Mouse (Mus musculus) cerebellum, adult 2 months (tissue): ENCODE measurements around the gene Nfic. TPM values are rescaled to one million over a fixed set of nuclear protein-coding genes. Genes with fewer than 3 reads are reported as not detected.
"Not testable (repeated sequence)": the region's sequence is repeated elsewhere in the genome, so short reads cannot be mapped to it uniquely, and the experiment has no call there.

Experiments
- DNase-seq, 2 experiments: peaks; one replicate each; pipeline ENCODE4 v3.0.0; 2021
- H3K27ac ChIP-seq: fragments of 200-500 bp; 2 replicates; pipeline ENCODE4 v1.5.1; 2012; ENCODE audit warnings: low read length, control low read depth, inconsistent platforms; ENCODE audit not compliant: insufficient read depth
- H3K27me3 ChIP-seq: fragments of 200-500 bp; 2 replicates; pipeline ENCODE4 v1.6.1; 2012; ENCODE audit warnings: inconsistent platforms, mild to moderate bottlenecking, low read length, moderate library complexity; ENCODE audit not compliant: control insufficient read depth, insufficient read depth
- H3K4me1 ChIP-seq: fragments of 200-500 bp; 2 replicates; pipeline ENCODE4 v1.6.1; 2011; ENCODE audit warnings: low read length; ENCODE audit not compliant: control insufficient read depth, insufficient read depth
- H3K4me3 ChIP-seq: fragments of 200-500 bp; replicated peaks from 2 replicates; pipeline ENCODE3; 2011; ENCODE audit warnings: mild to moderate bottlenecking, low read depth, low read length, control low read depth; ENCODE audit not compliant: insufficient read depth
- CTCF ChIP-seq: fragments of 200-500 bp; IDR thresholded peaks from 2 replicates; pipeline ENCODE4 v1.5.1; 2011; ENCODE audit warnings: low read depth, mild to moderate bottlenecking, control low read depth, low read length, moderate library complexity, borderline replicate concordance; ENCODE audit not compliant: insufficient read depth
- POLR2A ChIP-seq: fragments of 200-500 bp; IDR thresholded peaks from 2 replicates; pipeline ENCODE4 v1.6.1; 2011; ENCODE audit warnings: low read length, control low read depth, borderline replicate concordance; ENCODE audit not compliant: insufficient read depth
- WGBS: fragments of 180-500 bp; shearing (Covaris S2); methylation state at CpG from one replicate; pipeline ENCODE4 v1.1.7; 2018; 5-methylcytosine and 5-hydroxymethylcytosine counted together
- polyA plus RNA-seq: library from polyadenylated mRNA; depleted of rRNA; stranded (reverse); fragments of >200 nt; gene quantifications from 2 replicates; pipeline ENCODE4 v1.2.3, GENCODE M21; 2012

Gene Nfic
- polyA plus RNA-seq, 1 experiment = 103 TPM

DNA sequence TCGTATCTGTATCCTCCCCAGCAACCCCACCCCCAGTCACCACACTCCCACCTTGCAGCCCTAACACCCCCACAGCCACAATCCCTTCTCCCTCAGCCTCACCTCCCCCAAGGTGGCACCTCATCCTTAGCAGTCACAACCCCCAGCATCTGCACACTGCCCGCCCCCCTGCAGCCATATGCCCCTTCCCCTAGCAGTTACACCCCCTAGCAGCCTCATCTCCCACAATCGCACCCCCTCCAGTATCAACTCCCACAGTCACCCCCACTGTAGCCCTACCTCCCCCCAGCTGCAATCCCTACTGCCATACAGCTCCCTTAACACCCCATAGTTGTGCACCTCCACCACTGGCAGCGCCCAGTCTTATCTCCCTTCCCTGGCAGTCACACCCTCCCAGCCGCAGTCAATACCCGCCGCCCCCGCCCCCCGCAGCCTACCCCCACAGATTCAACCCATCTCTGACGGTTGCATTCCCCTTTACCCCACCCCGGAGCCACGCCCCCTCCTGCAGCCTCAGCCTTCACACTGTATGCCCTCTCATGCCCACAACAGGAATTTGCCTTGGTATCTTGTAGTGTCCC lies 1.6 kb upstream of the Nfic start:
- no peak for TF ChIP-seq CTCF
- no peak for TF ChIP-seq POLR2A
- 47% methylated on average over 12 of the region's 12 CpGs for WGBS
- Histone ChIP-seq H3K4me3 (no peak overlapping the region), H3K27me3 (no peaks in the 10 kb centered on the region; the same call in 1 of the 2 replicates), H3K4me1 (peaks cover 4% of the 10 kb centered on the region), H3K27ac (no peak overlapping the region)
- no peak for DNase-seq

DNA sequence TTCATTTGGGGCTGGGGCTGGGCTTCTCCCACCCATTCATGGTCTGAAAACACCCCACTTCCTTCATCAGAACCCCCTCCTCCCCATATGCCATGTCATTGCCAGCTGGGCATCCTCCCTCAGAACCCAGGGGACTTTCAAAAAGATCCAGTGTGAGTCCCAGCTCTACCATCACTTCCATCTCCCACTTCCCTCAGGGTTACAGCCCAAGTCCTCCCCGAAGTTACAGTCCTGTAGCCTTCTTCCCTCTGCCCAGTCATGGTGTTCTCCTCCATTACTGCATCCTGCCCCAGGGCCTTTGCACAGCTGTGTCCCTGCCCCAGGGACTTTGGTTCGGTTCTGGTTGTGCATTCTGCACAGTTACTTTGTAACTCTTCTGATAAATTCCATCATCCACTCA lies 1.3 kb downstream of the Nfic start:
- no peak for DNase-seq
- TF ChIP-seq POLR2A (no peak), CTCF (no peak)
- Histone ChIP-seq H3K4me1 (peaks cover 4% of the 10 kb centered on the region), H3K27me3 (no peaks in the 10 kb centered on the region; the same call in 1 of the 2 replicates), H3K4me3 (no peak overlapping the region), H3K27ac (no peak overlapping the region)
- WGBS = 78% methylated on average over 2 of the region's 2 CpGs

DNA sequence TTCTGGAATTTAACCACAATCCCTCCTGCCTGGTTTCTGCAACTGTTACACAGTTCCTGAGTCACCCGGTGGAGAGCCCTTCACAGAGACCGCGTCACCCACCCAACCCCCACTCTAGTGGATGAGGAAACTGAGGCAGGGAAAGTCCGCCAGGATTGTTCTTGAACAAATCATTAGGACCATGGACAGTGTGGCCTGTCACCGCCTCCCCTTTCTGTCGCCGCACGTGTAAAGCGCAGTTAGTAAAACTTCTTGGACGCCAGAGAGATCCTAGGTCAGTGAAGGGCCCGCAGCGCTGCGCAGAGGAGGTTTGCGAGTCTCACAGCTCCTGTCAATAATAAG lies 2.5 kb downstream of the Nfic start:
- no peak overlapping the region for H3K27ac ChIP-seq
- DNase-seq = no peak
- no peak for TF ChIP-seq CTCF
- no peak for TF ChIP-seq POLR2A
- H3K27me3 ChIP-seq = no peaks in the 10 kb centered on the region; the same call in 1 of the 2 replicates
- WGBS = 14% methylated on average over 14 of the region's 14 CpGs
- H3K4me3 ChIP-seq = no peak overlapping the region
- H3K4me1 ChIP-seq = no peaks in the 10 kb centered on the region

DNA sequence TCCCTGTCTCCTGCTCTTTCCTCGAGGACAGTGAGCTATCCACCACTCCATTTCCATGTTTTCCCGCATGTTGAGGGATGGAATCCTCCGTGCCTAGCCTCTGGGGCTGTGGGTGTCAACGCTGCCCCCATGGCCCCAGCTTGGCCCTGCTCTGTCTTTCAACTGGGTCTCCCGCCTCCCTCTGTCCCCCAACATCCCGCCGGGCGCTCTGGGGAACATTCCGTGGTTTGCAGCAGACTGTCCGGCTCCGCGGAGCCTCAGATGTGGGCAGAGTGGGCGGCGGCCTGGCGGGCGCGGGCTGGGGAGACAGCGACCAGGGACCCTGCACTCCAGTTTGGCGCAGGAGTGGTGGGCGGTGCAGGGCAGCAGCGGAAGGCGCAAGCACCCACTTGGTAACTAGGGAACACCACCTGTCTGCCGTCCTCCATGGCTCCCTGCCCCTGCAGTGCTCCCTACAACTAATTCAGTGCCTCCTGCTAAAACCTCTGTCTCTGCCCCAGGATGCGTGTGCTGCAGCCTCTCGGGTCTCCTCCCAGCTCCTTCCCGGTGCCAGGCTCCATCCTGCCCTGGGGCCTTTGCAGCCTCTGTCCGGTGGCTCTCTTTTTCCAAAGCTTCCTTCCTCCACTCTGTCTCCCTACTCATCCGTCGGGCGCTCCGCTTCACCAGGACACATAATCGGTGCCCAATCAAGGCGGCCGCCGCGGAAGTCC lies 3.0 kb downstream of the Nfic start:
- no peaks in the 10 kb centered on the region for H3K4me1 ChIP-seq
- 7% methylated on average over 36 of the region's 36 CpGs for WGBS
- DNase-seq = no peak
- no peaks in the 10 kb centered on the region; the same call in 1 of the 2 replicates for H3K27me3 ChIP-seq
- no peak for TF ChIP-seq CTCF
- no peak for TF ChIP-seq POLR2A
- H3K27ac ChIP-seq = no peak overlapping the region
- H3K4me3 ChIP-seq = no peak overlapping the region

DNA sequence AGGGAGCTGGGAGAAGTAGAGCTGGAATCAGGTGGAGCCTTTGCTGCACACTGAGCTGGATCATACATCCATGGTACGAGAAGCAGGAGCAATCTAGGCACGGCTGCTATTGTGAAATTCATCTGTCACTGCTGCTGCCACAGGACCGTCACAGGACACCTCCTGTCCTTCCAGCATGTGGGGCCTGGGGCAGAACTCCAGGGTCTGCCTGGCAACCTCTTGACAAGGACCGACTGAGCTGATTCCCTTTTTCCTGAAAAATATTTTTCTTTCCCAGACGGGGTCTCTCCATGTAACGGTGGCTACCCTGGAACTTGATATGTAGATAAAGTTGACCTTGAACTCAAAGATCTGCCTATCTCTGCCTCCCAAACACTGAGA lies 4.1 kb downstream of the Nfic start:
- WGBS = 62% methylated on average over 6 of the region's 6 CpGs
- H3K27me3 ChIP-seq = no peaks in the 10 kb centered on the region; the same call in 1 of the 2 replicates
- no peaks in the 10 kb centered on the region for H3K4me1 ChIP-seq
- no peak for DNase-seq
- TF ChIP-seq POLR2A (no peak), CTCF (no peak)
- H3K4me3 ChIP-seq = no peak overlapping the region
- H3K27ac ChIP-seq = no peak overlapping the region

DNA sequence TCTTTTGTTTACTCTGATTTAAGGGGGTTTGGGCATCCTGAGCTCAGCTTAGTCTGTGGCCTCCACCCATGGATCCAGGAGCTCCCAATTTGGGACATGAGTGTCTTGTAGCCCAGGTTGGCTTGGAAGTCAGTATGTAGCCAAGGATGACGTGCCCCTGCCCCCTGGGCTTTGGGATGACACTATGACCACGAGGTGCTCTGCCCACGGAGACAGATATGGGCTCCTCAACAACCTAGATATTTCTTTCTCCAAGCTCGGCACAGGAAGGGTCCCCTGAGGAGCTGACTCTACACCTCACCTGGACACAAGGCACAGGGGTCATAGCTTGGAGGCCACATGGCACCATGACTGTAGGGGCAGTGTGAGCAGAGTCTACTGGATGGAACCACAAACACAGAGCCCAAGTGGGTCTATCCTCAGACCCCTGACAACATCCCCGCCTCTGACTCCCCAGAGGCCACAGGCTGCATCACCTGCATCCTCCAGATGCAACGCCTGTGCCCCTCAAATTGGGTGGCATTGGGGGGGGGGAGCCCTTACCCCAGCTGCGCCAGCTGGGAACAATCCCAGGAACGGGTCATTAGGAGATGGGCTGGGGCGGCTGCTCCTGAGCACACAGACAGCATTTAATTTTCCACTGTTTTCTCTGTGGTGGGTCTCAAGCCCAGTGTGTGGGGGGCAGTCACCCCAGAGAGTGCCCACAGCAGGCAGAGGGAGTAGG lies 4.6 kb downstream of the Nfic start:
- no peaks in the 10 kb centered on the region; the same call in 1 of the 2 replicates for H3K27me3 ChIP-seq

DNA sequence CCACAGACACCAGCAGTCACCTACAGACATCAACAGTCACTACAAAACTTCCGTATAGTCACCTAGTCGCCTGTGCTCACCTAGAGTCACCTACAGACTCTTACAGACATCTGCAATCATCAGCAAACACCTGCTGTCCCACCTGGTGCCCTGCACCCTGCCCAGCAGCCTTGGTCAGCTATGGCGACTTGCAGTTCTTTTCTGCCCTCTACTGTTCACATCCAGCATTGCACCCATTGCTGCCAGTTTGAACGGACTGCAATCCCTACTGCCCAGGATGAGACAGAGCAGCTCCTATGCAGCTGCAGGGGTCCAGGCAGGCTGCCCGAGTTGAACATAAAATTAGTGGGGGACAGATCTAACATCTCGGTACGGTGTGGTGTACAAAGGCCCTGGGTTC lies 5.3 kb downstream of the Nfic start:
- Histone ChIP-seq H3K4me3 (no peak overlapping the region), H3K27me3 (no peaks in the 10 kb centered on the region; the same call in 1 of the 2 replicates), H3K4me1 (no peaks in the 10 kb centered on the region), H3K27ac (no peak overlapping the region)
- TF ChIP-seq CTCF (peak; percentile 100), POLR2A (no peak)
- 1% methylated on average over 7 of the region's 7 CpGs for WGBS
- peak; percentile 80 to 87 for DNase-seq

More for the DNA sequence above, 4.6 kb downstream of the Nfic start:
- TF ChIP-seq CTCF = no peak
- TF ChIP-seq POLR2A = no peak
- Histone ChIP-seq H3K27ac (no peak overlapping the region), H3K4me3 (no peak overlapping the region), H3K4me1 (no peaks in the 10 kb centered on the region)
- WGBS = 48% methylated on average over 9 of the region's 9 CpGs
- no peak for DNase-seq

DNA sequence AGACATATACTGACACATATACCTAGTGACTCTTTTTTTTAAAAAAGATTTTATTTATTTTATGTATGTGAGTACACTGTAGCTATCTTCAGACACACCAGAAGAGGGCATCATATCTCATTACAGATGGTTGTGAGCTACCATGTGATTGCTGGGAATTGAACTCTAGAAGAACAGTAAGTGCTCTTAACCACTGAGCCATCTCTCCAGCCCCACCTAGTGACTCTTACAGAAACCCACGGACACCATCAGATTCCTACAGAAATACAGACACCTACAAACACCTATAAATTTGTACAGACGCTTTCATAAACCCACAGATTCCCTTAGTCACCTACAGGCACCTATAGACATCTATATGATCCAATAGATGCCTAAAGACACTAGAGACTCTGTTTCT lies 9.9 kb downstream of the Nfic start:
- not testable (repeated sequence) for H3K27me3 ChIP-seq, H3K4me3 ChIP-seq
- 36% methylated on average over 2 of the region's 2 CpGs for WGBS

More for the DNA sequence above, 9.9 kb downstream of the Nfic start:
- peak in 1 of 2 experiments; percentile 8 for DNase-seq
- not testable (repeated sequence) for H3K4me1 ChIP-seq, H3K27ac ChIP-seq
